Mouse (Mus musculus) testis, postnatal 10 days (tissue): ENCODE results near the gene Arhgap31.
"Not testable (repeated sequence)": the region's sequence is repeated elsewhere in the genome, so short reads cannot be mapped to it uniquely, and the experiment has no call there.

Source experiments
- DNase-seq: peaks from one replicate; pipeline ENCODE4 v3.0.0; 2021; ENCODE audit warnings: low spot score

Arhgap31 gene

GRCm38 (mm10) chr16:38687673-38688072, 25.4 kb downstream of the Arhgap31 start:
- no peak for DNase-seq

- DNase-seq, result no peak
Observed at GRCm38 (mm10) chr16:38683094-38683493, 30.0 kb downstream of the Arhgap31 start.

- no peak for DNase-seq
Observed at GRCm38 (mm10) chr16:38681313-38681712, 31.8 kb downstream of the Arhgap31 start.

DNA sequence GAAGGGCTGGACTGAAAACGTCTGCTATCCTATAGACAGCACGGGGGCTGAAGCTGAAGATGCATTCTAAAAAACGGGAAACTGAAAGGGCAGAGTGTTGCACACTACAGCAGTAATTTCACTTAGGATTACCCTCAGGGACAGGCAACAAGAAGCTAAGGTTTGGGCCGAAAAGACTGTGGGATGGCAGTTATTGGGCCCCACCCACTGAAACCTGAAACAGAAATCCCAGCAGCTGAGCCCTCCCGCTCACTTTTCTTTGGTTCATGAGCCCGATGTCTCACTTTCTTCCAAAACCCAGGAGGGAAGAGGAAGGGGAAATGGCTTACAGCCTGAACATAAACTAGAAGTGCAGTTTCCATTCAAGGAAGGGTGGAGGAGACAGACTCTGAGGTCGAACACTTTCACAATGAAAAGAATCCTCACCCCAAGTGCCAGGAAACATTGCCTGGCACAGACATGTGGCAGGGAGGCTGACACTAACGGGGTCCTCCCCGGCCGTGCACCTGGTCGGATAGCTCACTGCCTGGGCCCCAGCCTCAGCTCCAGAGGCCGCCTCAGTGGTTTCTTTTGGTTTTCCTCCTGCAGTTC, 33.5 kb downstream of the Arhgap31 start:
- DNase-seq, result no peak

DNA sequence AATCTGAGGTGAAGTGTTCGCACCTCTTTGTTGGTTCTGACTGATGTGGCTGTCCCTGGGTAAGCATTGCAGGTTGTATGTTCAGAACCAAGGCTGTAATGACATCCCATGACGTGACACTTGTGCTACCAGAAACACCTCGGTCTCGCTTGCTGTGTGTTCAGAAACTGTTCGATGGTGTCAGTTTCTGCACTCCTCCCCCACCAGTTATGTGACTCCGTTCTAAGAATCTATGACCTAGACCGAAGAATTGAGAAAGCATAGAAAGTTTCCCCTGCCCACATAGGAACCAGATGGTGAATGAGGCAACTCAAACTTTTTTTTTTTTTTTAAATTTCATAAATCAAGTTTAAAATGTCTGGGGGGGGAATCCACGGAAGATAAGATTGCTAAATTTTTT, 34.2 kb downstream of the Arhgap31 start:
- DNase-seq, result no peak

- DNase-seq, result not testable (repeated sequence)
Observed at GRCm38 (mm10) chr16:38677941-38678340, 35.1 kb downstream of the Arhgap31 start.

GRCm38 (mm10) chr16:38677171-38677570, 35.9 kb downstream of the Arhgap31 start:
- DNase-seq, result no peak

DNA sequence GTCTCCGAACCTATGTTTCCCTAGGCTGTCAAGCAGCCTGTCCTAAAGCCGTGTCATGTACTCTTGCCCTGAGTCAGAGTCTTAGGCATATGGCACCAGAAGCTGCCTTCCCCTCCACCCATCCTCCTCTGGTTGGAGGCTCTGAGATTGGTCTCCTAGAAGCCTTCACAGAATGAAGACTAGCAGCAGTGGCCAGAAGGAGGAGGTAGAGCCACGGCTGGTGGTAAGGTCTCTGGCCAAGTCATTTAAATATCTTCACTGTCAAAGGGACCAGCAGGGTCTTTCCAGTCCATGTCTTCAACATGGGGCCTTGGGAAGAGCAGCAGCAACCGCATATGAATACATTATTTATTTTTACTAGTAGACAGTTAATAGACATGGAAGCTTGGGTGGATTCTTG, 36.4 kb downstream of the Arhgap31 start:
- no peak for DNase-seq

DNA sequence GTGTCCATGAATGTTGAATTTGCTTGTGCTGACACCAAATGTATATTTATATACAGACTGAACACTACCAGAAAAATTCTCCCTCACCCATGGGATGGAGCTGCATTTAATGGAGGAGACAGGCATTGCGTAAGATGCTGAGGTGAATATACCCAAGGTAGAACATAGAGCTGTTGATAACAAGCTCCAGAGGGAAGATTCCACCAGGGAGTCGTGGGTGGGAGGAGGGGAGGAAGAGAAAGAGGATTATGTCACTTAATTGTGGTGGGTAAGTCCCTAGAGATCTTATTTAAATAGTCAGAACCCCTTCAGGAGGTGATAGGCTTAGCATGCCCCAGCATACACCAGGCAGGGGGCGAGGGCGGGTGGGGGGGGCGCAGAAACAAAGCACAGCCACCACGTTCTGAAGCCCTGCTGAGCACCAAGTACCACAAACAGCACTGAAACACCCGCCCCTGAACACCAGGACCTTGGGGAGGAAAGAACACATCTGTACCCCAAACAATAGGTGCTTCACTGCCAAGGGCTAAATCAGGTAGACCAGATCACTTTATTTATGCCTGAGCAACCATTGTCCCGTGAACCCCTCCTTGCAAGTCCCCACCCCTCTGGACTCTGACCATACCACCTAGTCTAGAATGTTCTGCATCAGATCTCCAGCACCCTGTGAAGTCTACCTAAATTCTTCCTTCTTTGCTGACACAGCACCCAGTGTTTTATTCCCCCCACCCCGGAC, 37.3 kb downstream of the Arhgap31 start:
- no peak for DNase-seq

DNA sequence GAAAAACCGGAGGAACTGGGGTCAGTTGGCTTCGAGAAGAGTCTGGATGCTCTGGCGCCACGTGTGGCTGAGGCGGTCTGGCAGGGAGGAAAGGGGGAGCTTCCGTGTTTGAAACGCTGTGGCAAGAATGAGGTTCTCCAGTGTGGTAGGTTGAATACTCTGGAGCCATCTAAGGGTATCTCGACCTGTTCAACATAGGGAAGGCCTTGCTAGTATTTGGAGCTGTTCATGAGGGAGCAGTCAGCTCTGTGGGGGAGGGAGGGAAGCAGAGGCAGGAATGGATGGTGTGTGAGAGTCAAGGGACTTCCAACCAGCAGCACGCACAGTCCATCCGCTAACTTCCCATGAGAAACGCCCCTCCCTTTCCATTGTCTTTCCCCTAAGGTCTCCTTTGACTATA, 38.2 kb downstream of the Arhgap31 start:
- no peak for DNase-seq

GRCm38 (mm10) chr16:38673511-38673910, 39.6 kb downstream of the Arhgap31 start:
- DNase-seq, result no peak

DNA sequence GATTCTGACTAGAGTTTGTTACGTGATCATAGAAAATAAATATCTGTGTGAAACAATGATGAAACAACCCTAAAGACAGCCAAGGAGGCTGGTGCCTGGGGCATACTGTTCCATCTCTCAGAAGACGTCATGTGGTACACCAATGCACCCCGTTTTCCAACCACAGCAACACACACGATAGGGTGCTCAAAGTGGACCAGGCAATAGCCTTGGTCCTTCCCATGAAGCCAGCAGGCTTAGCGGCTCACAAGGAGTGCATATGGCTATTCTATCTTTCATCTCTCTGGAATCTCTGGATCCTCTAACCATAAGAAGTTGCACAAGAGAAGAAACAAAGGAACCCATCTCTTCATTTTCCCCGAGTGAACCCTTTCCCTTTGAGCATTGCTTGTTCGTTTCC, 40.1 kb downstream of the Arhgap31 start:
- DNase-seq, result no peak

- DNase-seq, result no peak
Observed at GRCm38 (mm10) chr16:38672370-38672769, 40.7 kb downstream of the Arhgap31 start.

GRCm38 (mm10) chr16:38670621-38671390, 42.3 kb downstream of the Arhgap31 start:
- no peak for DNase-seq

DNA sequence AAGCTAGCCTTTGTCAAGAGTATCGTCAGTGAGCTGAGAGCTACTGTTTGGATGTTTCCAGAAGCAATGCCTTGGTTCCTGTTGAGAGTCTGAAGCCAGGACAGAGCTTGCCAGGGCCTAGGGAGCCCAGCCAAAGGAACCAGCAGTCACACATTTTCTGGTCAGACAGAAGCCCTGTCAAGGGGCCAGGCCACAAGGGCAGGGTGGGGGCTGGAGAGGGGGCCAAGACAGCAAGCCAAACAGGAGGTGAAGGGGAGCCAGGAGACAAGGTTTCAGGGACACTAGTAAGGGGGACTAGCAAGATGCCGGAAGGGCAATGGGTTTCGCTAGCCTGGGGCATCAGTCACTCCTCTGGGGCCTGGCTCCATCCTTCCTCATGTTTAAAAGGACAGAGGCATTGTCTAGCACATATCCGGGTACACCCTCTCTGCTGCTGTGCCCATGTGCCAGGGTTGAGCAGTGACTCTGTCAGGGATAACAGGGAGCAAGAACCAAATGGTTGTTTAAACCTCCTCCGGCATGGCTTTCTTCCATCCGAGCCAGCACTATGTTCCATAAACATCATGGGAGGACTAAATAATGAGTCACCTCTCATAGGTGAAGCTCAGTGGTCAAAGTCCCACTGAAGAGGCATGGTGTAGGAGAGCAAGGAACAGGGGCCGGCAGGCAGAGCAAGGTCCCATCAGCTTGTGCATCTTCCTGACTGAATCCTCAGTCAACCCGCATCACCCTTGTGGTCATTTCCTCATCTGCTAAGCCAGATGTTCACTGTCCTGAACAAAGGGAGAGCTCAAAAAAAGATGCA, 44.0 kb downstream of the Arhgap31 start:
- no peak for DNase-seq

DNA sequence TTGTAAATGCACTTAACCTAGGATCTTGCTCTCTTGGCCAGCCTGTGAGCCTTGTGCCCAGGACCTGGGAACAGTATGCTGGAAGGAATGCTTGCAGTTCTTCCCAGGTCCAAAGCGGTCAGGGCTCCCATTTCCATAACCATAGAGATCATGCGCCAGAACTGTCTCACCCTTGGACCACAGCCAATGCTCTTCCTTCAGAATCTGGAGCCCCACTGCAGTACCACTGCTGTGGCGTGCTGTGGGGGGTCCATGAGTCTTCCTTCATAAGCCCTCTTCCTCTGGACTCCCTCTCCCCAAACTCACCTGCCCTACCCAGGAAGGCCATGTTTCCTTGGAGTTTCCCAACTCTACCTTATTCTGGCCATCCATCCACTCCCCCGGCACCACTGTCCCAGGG, 46.6 kb downstream of the Arhgap31 start:
- DNase-seq, result no peak

GRCm38 (mm10) chr16:38666016-38666415, 47.1 kb downstream of the Arhgap31 start:
- no peak for DNase-seq

- DNase-seq, result no peak
Observed at GRCm38 (mm10) chr16:38662575-38662974, 50.5 kb downstream of the Arhgap31 start.

DNA sequence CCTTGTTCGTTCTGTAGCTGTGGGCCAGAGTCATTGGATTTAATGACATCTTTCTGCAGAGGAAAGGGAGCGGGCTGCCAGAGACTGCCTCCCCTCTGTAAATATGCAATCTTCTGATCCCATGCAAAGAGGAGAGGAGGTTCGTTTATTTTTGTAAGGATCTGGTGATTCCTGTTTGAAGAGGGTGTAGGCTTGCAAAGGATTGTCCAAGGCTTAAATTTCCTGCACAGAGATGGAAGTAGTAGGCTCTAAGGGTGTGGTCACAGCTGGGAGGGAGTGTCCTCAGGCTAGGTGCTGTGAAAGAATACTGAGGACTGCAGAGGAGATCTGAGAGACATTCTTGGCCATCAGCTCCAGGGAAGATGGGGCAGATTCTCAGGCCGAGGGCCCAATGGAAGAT, 58.8 kb downstream of the Arhgap31 start:
- DNase-seq, result no peak

DNA sequence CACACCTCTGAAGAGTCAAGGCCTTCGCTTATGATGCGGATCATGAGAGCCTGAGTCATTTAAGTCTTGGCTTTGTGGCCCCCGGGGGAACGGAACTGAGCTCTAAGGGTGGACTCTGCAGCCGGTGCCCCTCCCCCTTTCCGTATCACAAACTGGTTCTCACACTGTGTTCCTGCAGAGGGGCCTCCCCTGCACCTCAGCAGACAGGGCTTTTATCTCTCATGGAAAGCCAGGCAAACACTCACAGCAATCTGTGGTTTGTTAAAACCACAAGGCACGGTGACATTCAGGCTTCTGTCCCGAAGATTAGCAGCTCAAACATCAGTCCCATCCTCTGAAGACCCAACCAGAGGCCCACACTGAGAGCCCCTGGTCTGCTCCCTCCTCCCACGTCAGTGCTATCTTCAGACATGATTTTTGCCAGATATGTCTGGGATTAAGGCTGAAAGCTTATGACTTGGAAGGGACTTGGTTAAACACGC, 59.6 kb downstream of the Arhgap31 start:
- DNase-seq, result peak; percentile 79

GRCm38 (mm10) chr16:38652653-38653052, 60.4 kb downstream of the Arhgap31 start:
- no peak for DNase-seq

- no peak for DNase-seq
Observed at GRCm38 (mm10) chr16:38651721-38652231, 61.3 kb downstream of the Arhgap31 start.
